Mouse (Mus musculus) layer of hippocampus, postnatal 25 days (tissue): ENCODE data around the gene Grin3b. TPM values are rescaled to one million over a fixed set of nuclear protein-coding genes. Genes with fewer than 3 reads are reported as not detected.
A peak's percentile ranks its signal among the peaks of the same experiment; 100 is the strongest.

Source experiments
- DNase-seq, 2 experiments: peaks; one replicate each; pipeline ENCODE4 v3.0.0; 2022; ENCODE audit warnings: mixed read lengths in 2 of 2, low spot score in 1 of 2; ENCODE audit errors: extremely low spot score in 1 of 2
- total RNA-seq, 2 experiments: library from RNA; stranded (reverse); gene quantifications; 2 replicates each; pipeline ENCODE4 v1.2.3; 2021

Grin3b gene
- total RNA-seq, 2 experiments from 2014 or later, result 0.12 to 0.15 TPM

DNA sequence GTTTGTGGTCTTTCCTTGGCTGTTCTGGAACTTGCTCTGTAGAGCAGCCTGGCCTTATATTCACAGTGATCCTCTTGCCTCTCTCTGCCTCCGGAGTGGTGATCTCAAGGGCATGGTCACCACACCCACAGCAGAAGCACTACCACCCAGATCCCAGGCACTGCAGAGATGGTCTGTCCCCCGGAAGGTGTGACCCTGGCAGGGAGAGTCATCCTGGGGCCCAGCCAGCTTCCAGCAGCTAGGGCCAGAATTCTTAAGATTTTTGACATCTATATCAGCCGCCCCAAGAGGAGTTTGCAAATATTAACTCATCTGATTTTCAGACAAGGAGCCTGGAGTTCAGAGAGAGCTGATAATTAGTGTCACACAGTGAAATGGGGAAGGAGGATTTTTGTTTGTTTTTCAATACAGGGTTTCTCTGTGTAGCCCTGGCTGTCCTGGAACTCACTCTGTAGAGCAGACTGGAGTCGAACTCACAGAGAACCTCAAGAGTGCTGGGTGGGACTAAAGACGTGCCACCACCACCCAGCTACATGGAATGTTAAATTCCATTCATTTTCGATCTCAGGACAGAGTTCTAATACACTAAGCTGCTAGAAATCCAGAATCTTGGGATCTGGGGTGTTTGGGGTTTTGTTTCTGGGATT is 15.8 kb downstream of the Grin3b start:
- no peak for DNase-seq

DNA sequence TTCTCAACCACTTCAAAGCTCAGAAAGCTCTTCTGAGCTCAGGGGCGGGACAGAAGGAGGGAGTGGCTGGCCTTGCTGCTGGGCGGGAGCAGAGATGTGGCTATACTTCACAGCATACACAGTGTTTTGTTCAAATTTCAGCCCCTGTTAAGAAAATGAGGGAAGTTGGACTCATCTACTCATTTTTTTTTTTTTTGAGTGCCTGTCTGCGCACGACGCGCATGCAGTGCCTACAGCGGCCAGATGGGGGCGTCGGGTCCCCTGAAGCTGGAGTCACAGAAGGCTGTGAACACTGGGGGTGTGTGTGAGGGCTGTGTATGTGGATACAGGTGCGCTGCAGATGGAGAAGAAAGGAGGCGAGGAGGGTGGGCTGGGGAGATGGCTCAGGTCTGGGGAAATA is 16.4 kb downstream of the Grin3b start:
- peak; percentile 78 to 92 for DNase-seq

DNA sequence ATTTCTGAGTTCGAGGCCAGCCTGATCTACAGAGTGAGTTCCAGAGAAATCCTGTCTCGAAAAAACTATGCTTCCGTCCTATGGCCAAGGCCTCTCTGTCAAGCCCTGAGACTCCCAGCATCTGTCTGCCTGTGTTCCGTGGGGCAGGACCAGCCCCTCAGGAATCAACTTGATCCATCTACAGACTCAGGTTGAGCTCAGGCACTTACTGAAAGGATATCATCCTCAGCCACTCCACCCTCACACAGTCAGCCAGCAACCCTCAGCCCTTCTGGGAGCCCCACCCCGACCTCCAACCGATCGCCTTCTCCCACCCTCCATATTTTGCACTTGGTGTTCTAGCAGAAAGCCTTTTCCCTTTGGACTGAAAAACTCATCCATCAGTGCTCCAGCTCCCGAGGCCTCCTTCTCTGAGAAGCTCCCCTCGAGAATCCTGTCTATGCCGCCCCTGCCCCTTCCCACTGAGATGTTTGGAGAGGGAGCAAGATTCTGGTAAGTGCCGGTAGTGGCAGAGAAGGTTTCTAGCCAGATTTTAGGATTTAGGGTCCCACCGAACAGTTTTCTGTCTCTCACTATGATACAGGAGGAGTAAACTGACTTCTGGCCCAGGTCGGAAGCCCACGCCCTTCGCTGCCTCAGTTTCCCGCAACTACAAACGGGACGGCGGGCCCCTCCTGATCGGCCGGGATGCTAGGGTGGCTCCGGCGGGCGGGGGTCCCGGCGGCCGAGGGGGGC is 17.4 kb downstream of the Grin3b start:
- no peak for DNase-seq

DNA sequence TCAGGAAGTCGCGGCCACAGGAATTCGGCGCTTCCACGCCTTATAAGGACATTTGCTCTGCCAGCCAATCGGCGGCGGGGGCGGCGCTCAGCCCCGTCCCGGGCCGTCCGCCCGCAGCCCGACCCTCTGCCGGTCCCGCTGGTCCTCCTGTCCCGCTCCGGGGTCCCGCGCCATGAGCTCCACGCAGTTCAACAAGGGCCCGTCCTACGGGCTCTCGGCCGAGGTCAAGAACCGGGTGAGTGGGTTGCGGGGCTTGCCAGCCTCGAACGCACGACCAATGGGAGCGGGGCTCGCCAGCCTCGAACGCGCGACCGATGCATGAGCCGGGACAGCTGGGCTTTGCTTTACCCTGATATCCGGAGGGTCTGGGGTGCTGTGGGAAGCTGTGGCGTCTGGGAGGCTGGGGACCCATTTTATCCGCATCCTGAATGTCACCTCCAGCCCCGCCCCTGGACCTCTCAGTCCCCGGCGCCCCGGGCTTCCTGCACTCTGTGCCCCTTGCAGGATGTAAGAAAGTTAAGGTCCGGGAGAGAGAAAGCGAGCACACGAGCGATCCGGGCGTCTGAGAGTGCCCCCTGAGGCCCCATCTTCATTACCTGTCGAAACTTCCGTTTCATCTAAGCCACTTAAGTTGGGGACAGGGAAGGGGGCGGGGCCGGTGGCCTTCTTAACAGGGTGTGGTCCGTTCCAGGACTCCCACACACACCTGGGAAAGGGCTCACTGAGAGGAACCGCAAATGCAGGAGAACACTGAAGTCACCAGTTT is 18.2 kb downstream of the Grin3b start, which contains the start of gene Cnn2:
Gene Cnn2, plus strand, starts transcription at position 79 of the 766 bp plus-strand sequence.
- DNase-seq, result no peak

GRCm38 (mm10) chr10:79989272-79989786 is 18.8 kb downstream of the Grin3b start:
- DNase-seq, result no peak

- no peak for DNase-seq
Measured at GRCm38 (mm10) chr10:79989870-79990269, 19.4 kb downstream of the Grin3b start.

GRCm38 (mm10) chr10:79991099-79991498 is 20.6 kb downstream of the Grin3b start:
- no peak for DNase-seq

DNA sequence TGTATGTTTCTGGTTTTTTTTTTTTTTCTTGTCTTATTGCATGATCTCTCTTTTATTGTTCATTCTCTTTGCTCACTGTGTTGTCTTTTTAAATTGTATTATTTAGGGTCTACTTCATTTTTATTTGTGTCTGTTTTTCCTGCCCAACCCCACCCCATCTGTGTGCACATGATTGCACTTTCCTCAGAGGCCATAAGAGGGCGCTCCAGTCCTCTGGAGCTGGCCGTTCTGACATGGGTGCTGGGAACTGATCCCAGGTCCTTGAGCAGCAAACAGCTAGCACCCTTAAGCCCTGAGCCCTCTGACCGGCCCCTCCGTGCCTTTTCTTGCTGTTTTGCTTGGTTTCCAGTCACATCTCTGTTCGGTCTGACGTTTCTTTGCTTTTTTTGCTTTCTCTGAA is 21.0 kb downstream of the Grin3b start:
- DNase-seq, result no peak

GRCm38 (mm10) chr10:79994397-79995115 is 24.0 kb downstream of the Grin3b start:
- DNase-seq, result no peak

DNA sequence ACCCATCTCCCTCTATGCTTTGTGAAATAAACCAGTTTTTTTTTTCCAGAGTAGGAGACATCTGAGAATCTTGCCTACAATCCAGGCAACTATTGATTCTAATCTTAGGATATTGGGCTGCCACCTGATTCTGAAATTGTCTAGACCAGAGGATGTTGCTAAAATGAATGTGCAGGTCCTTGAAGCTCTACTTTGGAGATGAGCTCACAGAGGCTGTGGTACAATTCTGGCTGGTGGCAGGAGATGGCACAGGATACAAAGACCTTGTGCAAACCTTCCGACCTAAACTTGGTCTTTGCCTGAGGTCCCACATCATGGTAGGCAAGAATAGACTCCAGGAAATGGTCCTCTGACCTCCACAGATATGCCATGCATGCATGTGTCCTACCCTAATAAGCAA is 25.1 kb downstream of the Grin3b start:
- no peak for DNase-seq

DNA sequence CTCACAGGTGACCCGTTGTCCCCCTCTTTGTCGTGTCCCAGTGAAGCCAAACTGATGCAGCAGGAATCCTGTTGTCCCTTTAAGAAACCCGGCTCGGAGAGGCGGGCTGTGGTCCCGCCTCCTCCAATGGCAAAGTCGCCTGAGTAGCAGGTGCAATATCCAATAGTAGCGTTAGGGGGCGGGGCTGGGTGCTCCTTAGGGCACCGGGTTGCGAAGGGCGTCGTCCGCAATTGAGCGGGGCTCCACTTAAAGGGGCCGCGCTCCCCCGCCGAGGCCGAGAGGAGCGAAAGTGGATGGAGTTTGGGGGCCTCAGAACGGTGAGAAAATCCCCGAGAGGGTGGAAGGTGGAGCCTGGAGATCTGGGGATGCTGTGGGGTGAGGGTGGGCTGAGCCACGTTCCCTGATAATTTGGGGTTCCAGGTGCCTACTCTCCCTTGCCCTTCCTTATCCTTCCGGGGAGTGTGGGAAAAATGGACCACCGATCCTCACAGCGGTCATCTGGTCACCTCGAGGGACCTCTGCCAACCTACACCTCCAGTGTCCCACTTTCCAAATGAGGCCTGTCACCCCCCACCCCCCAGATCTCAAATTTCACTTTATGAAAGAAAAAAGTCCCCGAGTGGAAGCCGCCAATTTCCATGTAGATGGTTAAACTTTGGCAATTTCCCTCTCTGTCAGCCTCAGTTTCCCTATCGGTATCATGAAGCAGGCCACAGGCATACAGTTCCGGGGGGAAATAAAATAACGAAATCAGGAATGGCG is 25.9 kb downstream of the Grin3b start, which contains the start of gene Abca7:
Gene Abca7, plus strand, starts transcription at position 223 of the 762 bp plus-strand sequence.
- DNase-seq, result peak; percentile 96 to 99

DNA sequence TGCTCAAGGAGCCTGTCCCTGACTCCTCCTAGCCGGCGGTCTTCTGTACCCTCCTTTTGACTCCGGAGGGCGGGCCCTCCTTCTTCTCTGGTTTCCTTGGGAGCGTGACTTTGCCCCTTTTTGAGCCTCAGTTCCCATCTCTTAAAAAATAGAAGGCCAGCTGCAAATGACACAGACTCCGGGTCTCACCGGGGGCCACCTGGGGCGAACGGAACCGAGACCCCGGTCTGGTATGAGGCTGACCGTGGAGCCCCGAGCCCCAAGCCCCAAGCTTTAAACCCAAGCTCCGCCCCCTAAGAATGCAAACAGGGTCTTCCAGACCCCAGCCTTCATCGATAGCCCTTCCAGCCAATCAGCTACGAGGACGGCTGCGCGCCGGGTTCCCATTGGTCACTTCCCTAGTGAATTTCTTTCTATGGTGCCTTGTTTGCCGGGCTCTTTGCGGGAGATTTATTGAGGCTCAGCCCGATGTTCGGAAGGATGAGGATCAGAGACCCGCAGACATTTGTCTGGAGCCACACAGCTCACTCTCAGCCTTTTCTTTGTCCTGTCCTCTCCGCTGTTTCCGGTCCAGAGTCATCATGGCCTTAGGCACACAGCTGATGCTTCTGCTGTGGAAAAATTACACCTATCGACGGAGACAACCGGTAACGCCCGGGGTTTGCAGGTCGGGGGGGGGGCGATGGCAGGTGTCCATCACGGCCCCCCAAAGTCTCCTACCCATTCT is 26.7 kb downstream of the Grin3b start:
- peak in 1 of 2 experiments; percentile 63 for DNase-seq

DNA sequence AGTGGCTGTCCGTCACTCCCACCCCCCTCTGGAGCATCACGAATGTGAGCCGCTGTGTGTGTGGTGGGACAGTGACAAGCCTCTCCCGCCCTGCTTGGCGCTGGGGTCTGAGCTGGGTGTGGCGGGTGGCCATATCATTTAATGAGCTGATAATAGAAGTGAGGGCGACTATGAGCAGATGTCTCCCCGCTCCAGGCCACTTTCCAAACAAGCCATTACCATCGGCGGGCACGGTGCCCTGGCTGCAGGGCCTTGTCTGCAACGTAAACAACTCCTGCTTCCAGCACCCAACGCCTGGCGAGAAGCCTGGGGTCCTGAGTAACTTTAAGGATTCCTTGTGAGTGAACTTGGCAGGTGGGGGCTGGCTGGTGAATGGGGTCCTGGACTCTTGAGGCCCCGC is 27.3 kb downstream of the Grin3b start:
- no peak for DNase-seq

DNA sequence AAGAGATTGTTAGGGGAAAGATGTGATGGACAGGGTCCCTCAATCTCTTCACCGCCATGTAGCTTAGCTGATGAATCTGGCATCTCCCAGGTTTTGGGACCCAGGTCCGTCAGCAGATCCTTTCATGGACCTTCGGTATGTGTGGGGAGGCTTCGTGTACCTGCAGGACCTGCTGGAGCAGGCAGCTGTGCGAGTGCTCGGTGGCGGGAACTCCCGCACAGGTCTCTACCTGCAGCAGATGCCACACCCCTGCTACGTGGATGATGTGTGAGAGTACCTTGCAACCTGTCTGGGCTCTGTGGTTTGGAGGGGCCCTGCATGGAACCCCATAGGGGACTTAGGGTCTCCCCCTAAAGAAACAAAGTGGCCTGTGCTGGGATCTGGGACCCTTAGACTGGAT is 31.4 kb downstream of the Grin3b start:
- DNase-seq, result no peak

GRCm38 (mm10) chr10:80002829-80003228 is 32.3 kb downstream of the Grin3b start:
- no peak for DNase-seq

GRCm38 (mm10) chr10:80003374-80004232 is 33.1 kb downstream of the Grin3b start:
- no peak for DNase-seq

- no peak for DNase-seq
Measured at GRCm38 (mm10) chr10:80004233-80004705, 33.8 kb downstream of the Grin3b start.

- no peak for DNase-seq
Measured at GRCm38 (mm10) chr10:80011740-80012139, 41.2 kb downstream of the Grin3b start.
